Mouse (Mus musculus): ENCODE data around the gene Samt1. TPM values are rescaled to one million over a fixed set of nuclear protein-coding genes. Genes with fewer than 3 reads are reported as not detected.
"Not testable (repeated sequence)": the region's sequence is repeated elsewhere in the genome, so short reads cannot be mapped to it uniquely, and the experiment has no call there.

The Samt1 gene
- not detected in 2 replicates for total RNA-seq (2017)

DNA sequence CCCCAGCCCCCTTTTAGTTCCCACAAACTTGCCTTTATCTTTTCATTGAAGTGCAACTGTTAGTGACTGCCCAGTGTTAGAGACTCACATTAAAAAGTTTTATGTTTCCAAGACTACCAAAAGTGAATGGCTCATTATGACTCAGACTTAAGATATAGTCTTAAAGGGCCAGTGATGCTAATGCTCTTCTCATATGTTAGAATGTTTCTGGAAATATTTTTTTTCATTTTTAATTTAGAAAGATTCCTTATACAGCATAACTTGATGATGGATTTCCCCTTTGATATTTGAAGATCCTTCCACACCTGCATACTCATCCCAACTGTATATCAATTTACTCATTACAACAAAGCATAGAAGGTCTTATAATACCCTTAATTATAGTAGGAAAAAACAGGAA is at the start of gene Samt1:
Gene Samt1, minus strand, starts transcription at position 101 of the 400 bp plus-strand sequence.
- ATAC-seq (replicated peaks in 1 of 2; ENCODE audit: insufficient read depth in 1 of 2, low FRiP score in 2 of 2, low TSS enrichment in 1 of 2, low read depth in 1 of 2, poor library complexity in 2 of 2, severe bottlenecking in 2 of 2), result not testable (repeated sequence)

DNA sequence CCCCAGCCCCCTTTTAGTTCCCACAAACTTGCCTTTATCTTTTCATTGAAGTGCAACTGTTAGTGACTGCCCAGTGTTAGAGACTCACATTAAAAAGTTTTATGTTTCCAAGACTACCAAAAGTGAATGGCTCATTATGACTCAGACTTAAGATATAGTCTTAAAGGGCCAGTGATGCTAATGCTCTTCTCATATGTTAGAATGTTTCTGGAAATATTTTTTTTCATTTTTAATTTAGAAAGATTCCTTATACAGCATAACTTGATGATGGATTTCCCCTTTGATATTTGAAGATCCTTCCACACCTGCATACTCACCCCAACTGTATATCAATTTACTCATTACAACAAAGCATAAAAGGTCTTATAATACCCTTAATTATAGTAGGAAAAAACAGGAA is 42.5 kb upstream of the Samt1 start, which contains the start of gene Gm10057:
Gene Gm10057, minus strand, starts transcription at position 101 of the 400 bp plus-strand sequence.
- ATAC-seq (replicated peaks in 1 of 2; ENCODE audit: insufficient read depth in 1 of 2, low FRiP score in 2 of 2, low TSS enrichment in 1 of 2, low read depth in 1 of 2, poor library complexity in 2 of 2, severe bottlenecking in 2 of 2), result not testable (repeated sequence)

DNA sequence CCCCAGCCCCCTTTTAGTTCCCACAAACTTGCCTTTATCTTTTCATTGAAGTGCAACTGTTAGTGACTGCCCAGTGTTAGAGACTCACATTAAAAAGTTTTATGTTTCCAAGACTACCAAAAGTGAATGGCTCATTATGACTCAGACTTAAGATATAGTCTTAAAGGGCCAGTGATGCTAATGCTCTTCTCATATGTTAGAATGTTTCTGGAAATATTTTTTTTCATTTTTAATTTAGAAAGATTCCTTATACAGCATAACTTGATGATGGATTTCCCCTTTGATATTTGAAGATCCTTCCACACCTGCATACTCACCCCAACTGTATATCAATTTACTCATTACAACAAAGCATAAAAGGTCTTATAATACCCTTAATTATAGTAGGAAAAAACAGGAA is 21.3 kb upstream of the Samt1 start, which contains the start of gene 4921511M17Rik:
Gene 4921511M17Rik, minus strand, starts transcription at position 101 of the 400 bp plus-strand sequence.
- ATAC-seq (replicated peaks in 1 of 2; ENCODE audit: insufficient read depth in 1 of 2, low FRiP score in 2 of 2, low TSS enrichment in 1 of 2, low read depth in 1 of 2, poor library complexity in 2 of 2, severe bottlenecking in 2 of 2), result not testable (repeated sequence)

DNA sequence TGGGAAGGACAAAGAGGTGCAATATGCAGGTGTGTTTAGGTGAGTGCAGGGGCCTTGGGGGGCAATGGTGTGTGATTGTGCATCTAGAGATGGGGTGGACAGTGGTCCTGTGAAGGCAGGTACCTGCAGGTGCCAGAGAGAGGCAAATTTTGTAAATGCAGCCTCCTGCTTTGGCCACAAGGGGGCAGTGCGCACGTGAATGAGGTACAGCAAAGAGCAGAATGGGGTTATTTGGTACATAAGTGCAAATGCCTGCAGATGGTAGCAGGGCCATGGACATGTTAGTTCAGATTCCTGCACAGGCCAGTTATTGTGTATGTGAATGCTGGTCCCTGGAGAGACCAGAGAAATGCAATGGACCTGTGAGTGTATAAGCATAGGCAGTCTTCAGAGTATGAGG is 35.5 kb downstream of the Samt1 start:
- peak; percentile 53 to 71; a peak in 3 of 4 replicates for ATAC-seq (replicated peaks in 1 of 2; ENCODE audit: insufficient read depth in 1 of 2, low FRiP score in 2 of 2, low TSS enrichment in 1 of 2, low read depth in 1 of 2, poor library complexity in 2 of 2, severe bottlenecking in 2 of 2)

DNA sequence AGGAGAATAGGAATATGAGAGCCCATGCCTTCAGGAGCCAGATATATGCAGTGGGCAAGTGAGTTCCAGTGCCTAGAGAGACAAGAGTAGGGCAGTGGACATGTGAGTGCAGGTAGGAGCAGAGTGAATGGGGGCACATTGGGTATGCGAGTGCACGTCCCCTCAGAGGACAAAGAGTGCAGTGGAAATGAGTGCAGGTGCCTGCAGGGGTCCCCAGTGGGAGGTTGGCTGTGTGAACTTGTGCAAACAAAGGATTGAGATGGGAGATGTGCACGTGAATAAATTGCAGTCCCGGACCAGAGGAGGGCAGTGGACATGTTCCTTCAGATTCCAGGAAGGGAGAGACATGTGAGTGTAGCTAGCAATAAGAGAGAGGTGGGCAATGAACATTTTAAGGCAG is 36.0 kb downstream of the Samt1 start:
- not testable (repeated sequence) for ATAC-seq (replicated peaks in 1 of 2; ENCODE audit: insufficient read depth in 1 of 2, low FRiP score in 2 of 2, low TSS enrichment in 1 of 2, low read depth in 1 of 2, poor library complexity in 2 of 2, severe bottlenecking in 2 of 2)

DNA sequence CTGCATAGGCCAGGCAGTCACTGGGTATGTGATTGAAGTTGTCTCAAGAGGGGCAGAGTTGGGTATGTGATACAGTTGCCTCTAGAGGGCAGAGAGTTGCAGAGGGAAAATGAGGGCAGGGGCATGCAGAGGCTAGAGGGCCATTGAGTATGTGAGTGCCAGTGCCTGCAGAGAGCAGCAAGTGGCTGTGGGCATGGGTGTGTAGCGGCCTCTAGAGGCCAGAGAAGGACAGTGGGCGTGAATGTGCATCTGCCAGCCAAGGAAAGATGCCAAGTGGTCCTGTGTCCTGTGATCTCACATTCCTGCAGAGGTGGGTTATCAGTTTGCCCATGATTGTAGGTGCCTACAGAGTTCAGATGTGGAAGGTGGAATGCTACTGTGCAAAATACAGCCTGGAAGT is 38.0 kb downstream of the Samt1 start:
- ATAC-seq (replicated peaks in 1 of 2; ENCODE audit: insufficient read depth in 1 of 2, low FRiP score in 2 of 2, low TSS enrichment in 1 of 2, low read depth in 1 of 2, poor library complexity in 2 of 2, severe bottlenecking in 2 of 2), result peak; percentile 77 to 79

DNA sequence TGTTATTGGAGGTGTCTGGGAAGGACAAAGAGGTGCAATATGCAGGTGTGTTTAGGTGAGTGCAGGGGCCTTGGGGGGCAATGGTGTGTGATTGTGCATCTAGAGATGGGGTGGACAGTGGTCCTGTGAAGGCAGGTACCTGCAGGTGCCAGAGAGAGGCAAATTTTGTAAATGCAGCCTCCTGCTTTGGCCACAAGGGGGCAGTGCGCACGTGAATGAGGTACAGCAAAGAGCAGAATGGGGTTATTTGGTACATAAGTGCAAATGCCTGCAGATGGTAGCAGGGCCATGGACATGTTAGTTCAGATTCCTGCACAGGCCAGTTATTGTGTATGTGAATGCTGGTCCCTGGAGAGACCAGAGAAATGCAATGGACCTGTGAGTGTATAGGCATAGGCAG is 59.6 kb downstream of the Samt1 start:
- ATAC-seq (replicated peaks in 1 of 2; ENCODE audit: insufficient read depth in 1 of 2, low FRiP score in 2 of 2, low TSS enrichment in 1 of 2, low read depth in 1 of 2, poor library complexity in 2 of 2, severe bottlenecking in 2 of 2), result peak; percentile 57 to 70

Other genes with a start within 250 kb of the Samt1 start
- gene Spin2c, start 180.4 kb downstream of the Samt1 start, total RNA-seq (2017), result 1.3 and 2.3 TPM in 2 replicates
- gene 4921511M17Rik, start 21.2 kb upstream of the Samt1 start, total RNA-seq (2017), result not detected in 2 replicates
- gene Gm10057, start 42.4 kb upstream of the Samt1 start, total RNA-seq (2017), result not detected in 2 replicates
- gene Gm15140, start 108.0 kb upstream of the Samt1 start, total RNA-seq (2017), result not detected in 2 replicates